Mouse (Mus musculus) forebrain, embryonic 11.5 days (tissue): ENCODE measurements around the gene Ccdc6. TPM values are rescaled to one million over a fixed set of nuclear protein-coding genes. Genes with fewer than 3 reads are reported as not detected.

ENCODE experiments used
- ATAC-seq: fragments of 200-750 bp; cut with Nextera tagmentation; replicated peaks from 2 replicates; pipeline ENCODE4 v1.8.0; 2017; ENCODE audit warnings: moderate TSS enrichment; ENCODE audit not compliant: low FRiP score
- DNase-seq: peaks from one replicate; pipeline ENCODE4 v3.0.0-alpha.2; 2017; ENCODE audit warnings: low spot score
- H3K27ac ChIP-seq: fragments of 300-500 bp; sonication (generic); 2 replicates; pipeline ENCODE4 v1.5.1; 2014; ENCODE audit warnings: low read depth, low read length
- H3K27me3 ChIP-seq: fragments of 300-500 bp; sonication (generic); 2 replicates; pipeline ENCODE4 v1.6.1; 2014; ENCODE audit warnings: mild to moderate bottlenecking, low read length, mixed read lengths; ENCODE audit not compliant: control insufficient read depth, insufficient read depth
- H3K36me3 ChIP-seq: fragments of 300-500 bp; sonication (generic); 2 replicates; pipeline ENCODE4 v1.6.1; 2014; ENCODE audit warnings: mild to moderate bottlenecking, low read length, moderate library complexity, mixed read lengths; ENCODE audit not compliant: control insufficient read depth, insufficient read depth
- H3K4me1 ChIP-seq: fragments of 300-500 bp; sonication (generic); replicated peaks from 2 replicates; pipeline ENCODE4 v1.6.1; 2014; ENCODE audit warnings: low read length, mixed read lengths; ENCODE audit not compliant: control insufficient read depth, insufficient read depth
- H3K4me2 ChIP-seq: fragments of 300-500 bp; sonication (generic); 2 replicates; pipeline ENCODE4 v1.6.1; 2014; ENCODE audit warnings: low read depth, mild to moderate bottlenecking, low read length, moderate library complexity, mixed read lengths; ENCODE audit not compliant: severe bottlenecking
- H3K4me3 ChIP-seq: fragments of 300-500 bp; sonication (generic); 2 replicates; pipeline ENCODE4 v1.5.1; 2014; ENCODE audit warnings: low read depth, low read length
- H3K9ac ChIP-seq: fragments of 300-500 bp; sonication (generic); 2 replicates; pipeline ENCODE4 v1.6.1; 2014; ENCODE audit warnings: low read length
- H3K9me3 ChIP-seq: fragments of 300-500 bp; sonication (generic); 2 replicates; pipeline ENCODE4 v1.6.1; 2016; ENCODE audit warnings: low read length, mixed read lengths; ENCODE audit not compliant: control insufficient read depth
- WGBS: fragments of 180-500 bp; shearing (Covaris S2); extraction: QIAGEN DNeasy Blood & Tissue Kit; methylation state at CpG from one replicate; pipeline ENCODE4 v1.1.7; 2014; 5-methylcytosine and 5-hydroxymethylcytosine counted together
- polyA plus RNA-seq: library from polyadenylated mRNA; unstranded; fragments of >200 nt; fragmentation: Nextera tagmentation; extraction: Ambion mirVana; gene quantifications from 2 replicates; pipeline ENCODE4 v1.2.1, GENCODE M21; 2014

Gene Ccdc6
- polyA plus RNA-seq, 1 experiment from 2014 or later = 17.6 TPM

- Histone ChIP-seq H3K9ac (no peak overlapping the region), H3K4me1 (peaks cover 9% of the 10 kb centered on the region; the same call in 1 of the 2 replicates), H3K27ac (no peak overlapping the region), H3K27me3 (no peaks in the 10 kb centered on the region), H3K4me2 (no peak overlapping the region), H3K36me3 (no peaks in the 10 kb centered on the region), H3K9me3 (no peaks in the 10 kb centered on the region), H3K4me3 (no peak overlapping the region)
- DNase-seq = no peak
- ATAC-seq = no peak
- WGBS = 43% methylated on average over 9 of the region's 9 CpGs
Observed at GRCm38 (mm10) chr10:70119451-70119850, 22.5 kb downstream of the Ccdc6 start.

DNA sequence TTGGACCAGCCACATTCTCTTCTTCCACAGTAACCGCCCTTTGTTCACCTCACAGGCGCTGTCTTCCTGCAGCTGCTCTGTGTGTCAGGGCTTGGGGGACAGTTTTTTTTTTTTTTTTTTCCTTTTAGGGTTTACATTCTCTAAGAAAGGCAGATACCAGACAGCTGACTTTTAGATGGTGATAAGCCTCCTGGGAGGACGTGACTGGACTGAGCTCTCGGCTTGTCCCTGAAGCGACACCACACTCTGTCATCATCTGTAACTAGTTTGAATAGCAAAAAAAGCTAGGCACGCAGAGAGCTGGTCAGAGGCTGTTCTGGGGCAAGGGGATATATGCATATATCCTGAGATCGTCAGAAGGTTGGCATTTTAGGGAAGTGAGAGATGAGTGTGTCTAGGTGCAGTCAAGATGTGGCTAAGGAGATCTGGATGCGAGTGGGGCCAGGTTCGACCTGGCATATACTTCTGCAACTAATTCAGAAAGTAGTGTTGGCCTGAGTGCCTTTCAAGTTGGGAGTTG is 23.0 kb downstream of the Ccdc6 start:
- peak overlapping the region; percentile 21; the same call in 1 of the 2 replicates for H3K27ac ChIP-seq
- H3K4me1 ChIP-seq = peaks cover 9% of the 10 kb centered on the region; the same call in 1 of the 2 replicates
- no peak for ATAC-seq
- no peaks in the 10 kb centered on the region for H3K9me3 ChIP-seq
- H3K4me3 ChIP-seq = no peak overlapping the region
- H3K27me3 ChIP-seq = no peaks in the 10 kb centered on the region
- no peaks in the 10 kb centered on the region for H3K36me3 ChIP-seq
- no peak overlapping the region for H3K9ac ChIP-seq
- DNase-seq = no peak
- no peak overlapping the region for H3K4me2 ChIP-seq
- WGBS = 56% methylated on average over 9 of the region's 9 CpGs

GRCm38 (mm10) chr10:70120671-70121405 is 23.9 kb downstream of the Ccdc6 start:
- no peaks in the 10 kb centered on the region for H3K36me3 ChIP-seq
- DNase-seq (no peak), ATAC-seq (0 out of 2 replicates have a peak, but pooled peaks have one; percentile 5)
- WGBS = 75% methylated on average over 17 of the region's 17 CpGs
- H3K4me3 ChIP-seq = no peak overlapping the region
- H3K9me3 ChIP-seq = no peaks in the 10 kb centered on the region
- H3K27me3 ChIP-seq = no peaks in the 10 kb centered on the region
- H3K4me1 ChIP-seq = peaks cover 9% of the 10 kb centered on the region; the same call in 1 of the 2 replicates
- H3K27ac ChIP-seq = no peak overlapping the region
- no peak overlapping the region for H3K9ac ChIP-seq
- no peak overlapping the region for H3K4me2 ChIP-seq

GRCm38 (mm10) chr10:70121406-70121695 is 24.4 kb downstream of the Ccdc6 start:
- Histone ChIP-seq H3K4me2 (no peak overlapping the region), H3K27ac (no peak overlapping the region), H3K4me1 (peaks cover 9% of the 10 kb centered on the region; the same call in 1 of the 2 replicates), H3K4me3 (no peak overlapping the region), H3K27me3 (no peaks in the 10 kb centered on the region), H3K36me3 (no peaks in the 10 kb centered on the region), H3K9ac (no peak overlapping the region), H3K9me3 (no peaks in the 10 kb centered on the region)
- ATAC-seq = no peak
- DNase-seq = no peak
- 92% methylated on average over 8 of the region's 8 CpGs for WGBS

- Histone ChIP-seq H3K9ac (no peak overlapping the region), H3K27me3 (no peaks in the 10 kb centered on the region), H3K4me2 (no peak overlapping the region), H3K27ac (no peak overlapping the region), H3K36me3 (no peaks in the 10 kb centered on the region), H3K4me3 (no peak overlapping the region), H3K4me1 (peaks cover 9% of the 10 kb centered on the region; the same call in 1 of the 2 replicates), H3K9me3 (no peaks in the 10 kb centered on the region)
- DNase-seq (no peak), ATAC-seq (no peak)
- WGBS = 96% methylated on average over 2 of the region's 2 CpGs
Observed at GRCm38 (mm10) chr10:70123454-70123853, 26.5 kb downstream of the Ccdc6 start.

- Histone ChIP-seq H3K9ac (no peak overlapping the region), H3K36me3 (no peaks in the 10 kb centered on the region), H3K4me1 (peaks cover 5% of the 10 kb centered on the region; the same call in 1 of the 2 replicates), H3K4me3 (no peak overlapping the region), H3K9me3 (no peaks in the 10 kb centered on the region), H3K4me2 (no peak overlapping the region), H3K27ac (no peak overlapping the region), H3K27me3 (no peaks in the 10 kb centered on the region)
- DNase-seq = no peak
- ATAC-seq = no peak
- WGBS = 88% methylated on average over 7 of the region's 7 CpGs
Observed at GRCm38 (mm10) chr10:70125491-70125890, 28.6 kb downstream of the Ccdc6 start.

DNA sequence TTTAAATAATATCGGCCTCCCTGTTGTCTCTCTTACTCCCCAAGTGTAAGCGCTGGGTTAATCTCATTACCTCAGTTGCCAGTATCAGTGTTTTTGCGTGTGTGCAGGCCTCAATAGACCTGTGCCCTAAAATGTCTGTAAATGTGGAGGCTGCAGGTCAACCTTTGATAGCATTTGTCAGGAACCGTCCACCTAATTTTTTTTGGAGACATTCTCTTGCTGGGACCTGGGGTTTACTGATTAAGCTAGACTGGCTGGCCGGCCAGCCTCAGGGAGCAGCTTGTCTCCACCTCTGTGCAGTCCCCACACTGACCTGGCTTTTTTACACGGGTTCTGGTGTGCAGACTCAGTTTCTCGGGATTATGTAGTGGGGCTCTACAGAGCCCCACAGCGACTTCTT is 30.4 kb downstream of the Ccdc6 start:
- WGBS = 77% methylated on average over 8 of the region's 8 CpGs
- Histone ChIP-seq H3K4me1 (no peaks in the 10 kb centered on the region), H3K27me3 (no peaks in the 10 kb centered on the region), H3K9me3 (no peaks in the 10 kb centered on the region), H3K4me2 (no peak overlapping the region), H3K4me3 (no peak overlapping the region), H3K9ac (no peak overlapping the region), H3K27ac (no peak overlapping the region), H3K36me3 (no peaks in the 10 kb centered on the region)
- ATAC-seq (no peak), DNase-seq (no peak)

DNA sequence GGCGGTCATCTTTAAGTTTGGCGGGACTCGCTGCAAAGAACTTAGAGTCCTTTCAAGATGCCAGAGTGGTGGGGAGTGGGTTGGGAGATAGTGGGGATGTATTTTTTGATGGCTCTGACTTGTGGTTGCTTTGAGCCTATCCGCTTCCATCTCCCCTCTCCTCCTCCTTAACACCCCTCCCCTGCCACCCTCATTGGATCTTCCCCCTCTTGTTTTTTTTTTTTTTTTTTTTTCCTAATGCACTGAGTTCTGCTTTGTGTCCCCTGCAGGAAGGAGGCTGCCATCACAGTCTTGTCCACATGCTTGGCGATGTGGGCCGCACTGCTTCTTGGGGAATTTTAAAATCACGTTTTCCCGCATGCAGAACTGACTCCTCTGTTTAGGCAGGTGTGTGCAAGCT is 31.5 kb downstream of the Ccdc6 start:
- DNase-seq (no peak), ATAC-seq (no peak)
- Histone ChIP-seq H3K4me3 (no peak overlapping the region), H3K9me3 (no peaks in the 10 kb centered on the region), H3K4me1 (no peaks in the 10 kb centered on the region), H3K4me2 (no peak overlapping the region), H3K36me3 (no peaks in the 10 kb centered on the region), H3K27ac (no peak overlapping the region), H3K9ac (no peak overlapping the region), H3K27me3 (no peaks in the 10 kb centered on the region)
- 96% methylated on average over 8 of the region's 8 CpGs for WGBS

GRCm38 (mm10) chr10:70132087-70132560 is 35.2 kb downstream of the Ccdc6 start:
- no peaks in the 10 kb centered on the region for H3K4me1 ChIP-seq
- no peak overlapping the region for H3K9ac ChIP-seq
- no peaks in the 10 kb centered on the region for H3K36me3 ChIP-seq
- H3K27ac ChIP-seq = no peak overlapping the region
- H3K27me3 ChIP-seq = no peaks in the 10 kb centered on the region
- H3K4me2 ChIP-seq = no peak overlapping the region
- H3K4me3 ChIP-seq = no peak overlapping the region
- no peak for DNase-seq
- no peak for ATAC-seq
- WGBS = 84% methylated on average over 5 of the region's 5 CpGs
- H3K9me3 ChIP-seq = no peaks in the 10 kb centered on the region
